Mouse (Mus musculus) A20 (cell line): Measurements from ENCODE around the gene Mapk8.

Source experiments
- DNase-seq: peaks from one replicate; pipeline ENCODE4 v3.0.0-alpha.2; 2011; ENCODE audit warnings: low read depth, low spot score

Gene Mapk8

GRCm38 (mm10) chr14:33398065-33398860 is 48.7 kb downstream of the Mapk8 start:
- DNase-seq, result no peak

GRCm38 (mm10) chr14:33380830-33381457 is 66.0 kb downstream of the Mapk8 start:
- DNase-seq, result no peak

- no peak for DNase-seq
Measured at GRCm38 (mm10) chr14:33378723-33379122, 68.2 kb downstream of the Mapk8 start.

- no peak for DNase-seq
Measured at GRCm38 (mm10) chr14:33377211-33377610, 69.7 kb downstream of the Mapk8 start.

GRCm38 (mm10) chr14:33374089-33374488 is 72.9 kb downstream of the Mapk8 start:
- no peak for DNase-seq

- no peak for DNase-seq
Measured at GRCm38 (mm10) chr14:33373271-33373670, 73.7 kb downstream of the Mapk8 start.

GRCm38 (mm10) chr14:33371248-33371647 is 75.7 kb downstream of the Mapk8 start:
- DNase-seq, result peak; percentile 50

- DNase-seq, result no peak
Measured at GRCm38 (mm10) chr14:33370056-33370455, 76.9 kb downstream of the Mapk8 start.

GRCm38 (mm10) chr14:33369375-33369774 is 77.6 kb downstream of the Mapk8 start:
- no peak for DNase-seq

GRCm38 (mm10) chr14:33366891-33367777 is 79.8 kb downstream of the Mapk8 start:
- no peak for DNase-seq

- no peak for DNase-seq
Measured at GRCm38 (mm10) chr14:33364061-33364460, 82.9 kb downstream of the Mapk8 start.

GRCm38 (mm10) chr14:33363611-33364010 is 83.3 kb downstream of the Mapk8 start:
- no peak for DNase-seq

- DNase-seq, result no peak
Measured at GRCm38 (mm10) chr14:33362807-33363206, 84.2 kb downstream of the Mapk8 start.

GRCm38 (mm10) chr14:33362122-33362521 is 84.8 kb downstream of the Mapk8 start:
- no peak for DNase-seq

GRCm38 (mm10) chr14:33361546-33361945 is 85.4 kb downstream of the Mapk8 start:
- DNase-seq, result no peak

- DNase-seq, result no peak
Measured at GRCm38 (mm10) chr14:33358891-33359290, 88.1 kb downstream of the Mapk8 start.

GRCm38 (mm10) chr14:33357600-33358368 is 89.2 kb downstream of the Mapk8 start:
- no peak for DNase-seq

GRCm38 (mm10) chr14:33355276-33355675 is 91.7 kb downstream of the Mapk8 start:
- DNase-seq, result no peak

- no peak for DNase-seq
Measured at GRCm38 (mm10) chr14:33352890-33353289, 94.1 kb downstream of the Mapk8 start.

GRCm38 (mm10) chr14:33351984-33352722 is 94.8 kb downstream of the Mapk8 start:
- no peak for DNase-seq

- no peak for DNase-seq
Measured at GRCm38 (mm10) chr14:33351019-33351418, 95.9 kb downstream of the Mapk8 start.
